Mouse (Mus musculus) testis, adult 2 months (tissue): ENCODE measurements around the gene Cacna1d.

Source experiments
- CTCF ChIP-seq: fragments of 200-500 bp; IDR thresholded peaks from 2 replicates; pipeline ENCODE4 v1.5.1; 2012; ENCODE audit warnings: low read depth, mild to moderate bottlenecking, inconsistent platforms, low read length, moderate library complexity; ENCODE audit not compliant: control insufficient read depth, insufficient read depth, insufficient replicate concordance
- POLR2A ChIP-seq: fragments of 200-500 bp; IDR thresholded peaks from 2 replicates; pipeline ENCODE4 v1.6.1; 2012; ENCODE audit warnings: low read depth, mild to moderate bottlenecking, inconsistent platforms, low read length, moderate library complexity; ENCODE audit not compliant: control insufficient read depth

DNA sequence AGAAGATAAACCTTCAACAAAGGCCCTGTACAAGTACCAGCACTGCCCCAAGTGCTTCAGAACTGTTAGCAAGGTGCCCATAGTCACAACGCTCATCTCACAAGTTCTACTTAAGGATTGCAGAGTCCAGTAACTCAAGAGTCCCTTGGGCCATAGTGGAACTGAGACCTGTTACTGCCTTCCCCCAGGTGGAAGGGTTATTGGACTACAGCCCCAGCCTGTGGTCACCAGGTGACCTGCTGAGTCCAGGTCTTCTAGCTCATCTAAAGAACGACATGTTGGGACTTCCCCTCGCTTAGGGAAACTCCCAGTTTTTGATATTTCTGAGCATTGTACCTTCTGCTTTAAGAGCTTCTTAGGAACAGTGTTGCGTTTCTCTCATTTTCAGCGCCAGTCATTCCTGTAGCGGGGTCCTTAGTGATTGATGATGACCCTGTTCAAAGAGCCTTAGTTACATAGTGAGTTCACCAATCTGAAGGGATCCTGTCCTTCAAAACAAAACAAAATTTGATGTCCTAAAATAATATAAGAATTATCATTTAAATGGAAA, 19.0 kb upstream of the Cacna1d start:
- TF ChIP-seq POLR2A (no peak), CTCF (no peak)
